Mouse (Mus musculus) embryonic fibroblast, embryonic 13.5 days (primary cell): Measurements from ENCODE around the gene Ajuba. TPM values are rescaled to one million over a fixed set of nuclear protein-coding genes. Genes with fewer than 3 reads are reported as not detected.

Source experiments
- H3K27ac ChIP-seq: 2 replicates; pipeline ENCODE4 v1.5.1; 2012; ENCODE audit warnings: low read length, control low read depth, inconsistent platforms; ENCODE audit not compliant: insufficient read depth
- H3K4me1 ChIP-seq: 2 replicates; pipeline ENCODE4 v1.6.1; 2011; ENCODE audit warnings: low read length; ENCODE audit not compliant: control insufficient read depth, insufficient read depth
- H3K4me3 ChIP-seq: 2 replicates; pipeline ENCODE4 v1.5.1; 2011; ENCODE audit warnings: mild to moderate bottlenecking, control low read depth, low read length; ENCODE audit not compliant: insufficient read depth
- CTCF ChIP-seq: IDR thresholded peaks from 2 replicates; pipeline ENCODE4 v1.5.1; 2011; ENCODE audit warnings: mild to moderate bottlenecking, control low read depth, low read length, moderate library complexity, borderline replicate concordance; ENCODE audit not compliant: insufficient read depth
- POLR2A ChIP-seq: IDR thresholded peaks from 2 replicates; pipeline ENCODE4 v1.6.1; 2011; ENCODE audit warnings: low read depth, mild to moderate bottlenecking, control low read depth, low read length, moderate library complexity
- polyA plus RNA-seq: library from polyadenylated mRNA; stranded (reverse); fragments of >200 nt; gene quantifications from 2 replicates; pipeline ENCODE4 v1.2.4, GENCODE M21; 2011; ENCODE audit warnings: low read depth; ENCODE audit not compliant: missing spikeins, insufficient read length

Ajuba gene
- polyA plus RNA-seq, 1 experiment: 39.4 TPM

DNA sequence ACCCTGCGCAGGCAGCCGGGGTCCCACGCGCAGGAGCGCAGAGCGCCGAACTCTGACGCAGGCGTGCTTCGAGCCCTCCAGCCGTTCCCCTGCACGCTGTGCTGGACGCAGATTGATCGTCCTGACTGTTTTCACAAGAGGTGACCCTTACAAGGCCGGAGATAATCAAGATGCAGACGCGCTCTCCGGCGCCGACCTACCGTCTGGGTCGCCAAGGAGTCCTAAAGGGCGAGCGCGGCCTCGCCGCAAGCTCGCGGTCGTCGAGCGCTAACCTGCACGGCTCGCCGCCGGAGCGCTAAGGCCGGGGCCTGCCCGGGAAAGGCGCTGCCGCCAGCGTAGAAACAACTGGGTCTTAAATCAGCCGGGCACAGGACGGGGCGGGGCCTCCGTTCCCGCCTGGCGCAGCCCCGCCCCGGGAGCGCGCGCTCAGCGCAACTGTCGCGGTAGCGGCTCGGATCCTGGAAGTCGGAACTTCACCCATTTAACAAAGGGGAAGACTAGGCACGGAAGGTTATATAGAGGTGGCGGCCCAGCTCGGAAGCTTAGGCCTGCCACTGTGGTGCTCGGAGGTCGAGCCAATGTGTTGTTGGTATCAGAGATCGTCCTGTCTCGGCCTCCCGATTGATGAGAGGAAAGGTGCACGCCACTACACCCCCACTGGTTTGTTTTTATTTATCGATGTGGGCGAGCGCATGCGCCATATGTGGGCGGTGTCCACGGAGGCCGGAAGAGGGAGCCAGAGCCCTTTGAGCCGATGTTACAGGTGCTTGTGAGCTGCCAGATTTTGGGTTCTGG lies 23.2 kb downstream of the Ajuba start, which contains the start of gene Haus4:
TSS of gene Haus4 (minus strand) at position 642 of the 795 bp plus-strand sequence.
- Histone ChIP-seq H3K4me1 (peaks cover 4% of the 10 kb centered on the region; the same call in 1 of the 2 replicates), H3K4me3 (peak within 1 kb of the TSS; percentile 57), H3K27ac (peak within 1 kb of the TSS; percentile 48)
- TF ChIP-seq CTCF (peak; percentile 55), POLR2A (peak; percentile 82)

DNA sequence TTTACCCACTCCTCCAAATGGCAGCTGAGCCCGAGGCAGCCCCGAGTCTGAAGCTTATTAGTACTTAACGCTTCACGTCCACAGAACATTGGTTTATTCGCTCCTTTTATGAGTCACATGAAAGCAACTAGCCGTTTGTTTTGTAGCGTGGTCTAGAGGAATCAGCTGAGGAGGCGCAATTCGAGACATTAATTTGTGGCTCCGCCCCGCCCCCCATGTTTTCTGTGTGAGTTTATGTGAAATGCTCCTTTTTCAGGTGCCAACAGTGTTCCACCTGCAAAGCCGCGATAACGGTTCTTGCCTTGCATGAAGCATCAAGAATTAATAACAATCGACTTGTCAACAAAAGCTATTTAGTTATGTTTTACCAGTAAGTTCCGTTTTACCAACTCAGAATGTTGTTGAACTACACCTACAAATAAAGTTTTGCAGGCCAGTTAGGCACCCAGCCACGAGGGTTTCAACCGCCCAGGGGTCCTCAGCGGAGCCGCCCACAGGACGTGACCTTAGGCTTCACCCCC lies 23.8 kb downstream of the Ajuba start:
- peak overlapping the region; percentile 57 for H3K4me3 ChIP-seq
- 0 out of 2 replicates have a peak overlapping the region, but pooled peaks have one; percentile 48 for H3K27ac ChIP-seq

DNA sequence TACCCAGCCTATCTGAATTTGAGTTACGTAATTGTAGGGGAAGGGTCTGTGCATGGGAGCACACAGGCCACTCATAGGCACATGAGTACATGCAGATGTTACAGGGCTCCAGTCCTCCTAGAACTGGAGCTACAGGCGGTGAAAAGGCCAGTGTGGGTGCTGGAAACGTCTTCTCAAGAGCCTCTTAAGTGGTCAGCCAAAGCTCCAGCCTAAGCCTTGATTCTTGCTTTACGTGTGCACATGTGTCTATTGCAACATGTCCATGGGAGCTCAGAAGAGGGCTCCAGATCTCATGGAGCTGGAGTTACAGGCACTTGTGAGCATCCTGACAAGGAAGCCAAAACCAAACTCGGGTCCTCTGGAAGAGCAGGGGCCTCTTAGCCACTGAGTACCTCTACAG lies 32.7 kb downstream of the Ajuba start:
- Histone ChIP-seq H3K4me3 (no peak overlapping the region), H3K27ac (no peak overlapping the region), H3K4me1 (no peaks in the 10 kb centered on the region)
- TF ChIP-seq POLR2A (no peak), CTCF (no peak)

More for the DNA sequence above, 23.8 kb downstream of the Ajuba start:
- H3K4me1 ChIP-seq: peaks cover 4% of the 10 kb centered on the region; the same call in 1 of the 2 replicates
- TF ChIP-seq CTCF: no peak
- TF ChIP-seq POLR2A: no peak

DNA sequence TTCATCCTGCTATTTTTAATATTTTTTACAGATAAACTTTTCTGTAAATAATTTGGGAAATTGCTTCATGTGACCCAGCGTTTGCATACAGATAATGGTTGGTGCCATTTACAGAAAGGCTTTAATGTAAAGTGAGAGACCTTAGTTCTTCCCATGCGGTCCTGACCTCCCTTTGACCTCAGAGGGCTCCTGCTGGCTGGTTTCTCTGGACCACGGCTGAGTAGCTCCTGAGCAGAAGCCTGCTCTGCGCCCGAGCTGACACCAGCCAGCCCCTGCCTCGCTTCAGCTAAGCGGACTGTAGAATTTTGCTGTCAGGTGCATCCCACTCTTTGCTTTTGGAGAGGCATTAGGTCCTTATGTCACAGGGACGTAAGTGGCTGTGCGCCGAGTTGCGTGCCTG lies 36.6 kb downstream of the Ajuba start:
- Histone ChIP-seq H3K4me3 (no peak overlapping the region), H3K27ac (no peak overlapping the region), H3K4me1 (no peaks in the 10 kb centered on the region)
- TF ChIP-seq CTCF: no peak
- no peak for TF ChIP-seq POLR2A

DNA sequence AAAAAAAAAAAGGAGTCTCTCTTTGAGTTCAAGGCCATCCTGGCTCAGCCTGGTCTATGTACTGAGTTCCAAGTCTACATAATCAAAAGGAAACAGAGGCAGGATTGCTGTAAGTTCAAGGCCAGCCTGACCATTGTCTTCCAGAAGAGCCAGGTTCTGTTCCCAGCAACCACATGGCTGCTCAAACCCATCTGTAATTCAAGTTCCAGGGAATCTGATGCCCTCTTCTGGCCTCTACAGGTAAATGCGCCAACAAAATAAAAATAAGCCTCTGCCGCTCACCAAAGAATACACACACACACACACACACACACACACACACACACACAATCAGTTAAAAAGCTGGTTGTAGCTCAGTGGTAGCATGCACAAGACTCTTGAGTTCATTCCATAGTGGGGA lies 38.8 kb downstream of the Ajuba start:
- no peak overlapping the region for H3K27ac ChIP-seq
- no peaks in the 10 kb centered on the region for H3K4me1 ChIP-seq
- H3K4me3 ChIP-seq: no peak overlapping the region
- TF ChIP-seq CTCF: no peak
- TF ChIP-seq POLR2A: no peak

DNA sequence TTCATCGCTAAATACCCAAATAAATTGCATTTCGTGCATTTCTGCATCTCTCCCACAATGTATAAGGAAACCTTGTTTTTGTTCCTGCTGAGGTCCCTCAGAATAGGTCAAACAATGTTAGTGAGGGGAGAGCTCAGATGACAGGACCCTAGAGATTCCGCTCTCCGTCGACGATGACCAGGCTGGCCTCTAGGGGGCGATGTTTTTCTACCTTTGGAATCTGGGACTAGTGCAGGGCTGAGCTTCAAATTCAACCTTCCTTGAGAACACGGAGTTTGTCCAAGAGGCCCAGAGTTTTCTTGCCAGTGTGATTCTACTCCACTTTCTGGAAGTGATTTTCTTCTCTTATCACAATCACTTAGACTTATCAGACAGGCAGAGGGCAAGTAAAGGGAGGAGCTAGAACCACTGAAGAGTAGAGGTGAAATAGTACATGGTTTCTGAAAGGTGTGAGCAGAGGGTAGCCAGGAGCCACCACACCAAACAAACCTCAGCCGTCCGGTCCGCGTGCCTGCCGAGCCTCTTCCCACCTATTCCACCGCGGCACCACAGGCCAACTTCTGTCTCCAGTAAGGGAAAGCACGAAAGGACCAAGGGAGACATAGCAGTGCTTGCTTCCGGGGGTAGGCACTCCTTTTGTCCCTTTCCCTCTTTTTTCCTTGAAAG lies 48.8 kb downstream of the Ajuba start:
- no peak for TF ChIP-seq POLR2A
- peak; percentile 54 for TF ChIP-seq CTCF
- H3K27ac ChIP-seq: no peak overlapping the region
- H3K4me3 ChIP-seq: no peak overlapping the region
- no peaks in the 10 kb centered on the region for H3K4me1 ChIP-seq

DNA sequence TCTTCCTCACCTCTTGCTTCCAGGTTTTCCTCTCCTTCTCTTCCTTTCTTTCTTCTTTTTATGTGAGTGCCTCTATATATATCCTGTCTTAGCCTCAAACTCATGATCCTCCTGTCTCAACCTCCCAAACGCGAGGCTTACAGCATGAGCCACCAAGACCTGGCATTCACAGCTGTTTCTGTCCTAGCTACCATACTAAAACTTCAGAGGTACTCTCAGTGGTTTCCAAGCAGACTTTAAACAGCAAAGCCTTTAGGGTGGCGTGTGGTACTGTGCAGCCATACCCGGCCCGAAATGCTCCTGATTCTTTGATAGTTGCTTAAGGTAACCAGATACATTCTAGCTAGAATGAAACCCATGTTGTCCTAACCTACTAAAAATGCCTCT lies 49.4 kb downstream of the Ajuba start:
- Histone ChIP-seq H3K4me3 (no peak overlapping the region), H3K27ac (no peak overlapping the region), H3K4me1 (no peaks in the 10 kb centered on the region)
- no peak for TF ChIP-seq POLR2A
- TF ChIP-seq CTCF: no peak

DNA sequence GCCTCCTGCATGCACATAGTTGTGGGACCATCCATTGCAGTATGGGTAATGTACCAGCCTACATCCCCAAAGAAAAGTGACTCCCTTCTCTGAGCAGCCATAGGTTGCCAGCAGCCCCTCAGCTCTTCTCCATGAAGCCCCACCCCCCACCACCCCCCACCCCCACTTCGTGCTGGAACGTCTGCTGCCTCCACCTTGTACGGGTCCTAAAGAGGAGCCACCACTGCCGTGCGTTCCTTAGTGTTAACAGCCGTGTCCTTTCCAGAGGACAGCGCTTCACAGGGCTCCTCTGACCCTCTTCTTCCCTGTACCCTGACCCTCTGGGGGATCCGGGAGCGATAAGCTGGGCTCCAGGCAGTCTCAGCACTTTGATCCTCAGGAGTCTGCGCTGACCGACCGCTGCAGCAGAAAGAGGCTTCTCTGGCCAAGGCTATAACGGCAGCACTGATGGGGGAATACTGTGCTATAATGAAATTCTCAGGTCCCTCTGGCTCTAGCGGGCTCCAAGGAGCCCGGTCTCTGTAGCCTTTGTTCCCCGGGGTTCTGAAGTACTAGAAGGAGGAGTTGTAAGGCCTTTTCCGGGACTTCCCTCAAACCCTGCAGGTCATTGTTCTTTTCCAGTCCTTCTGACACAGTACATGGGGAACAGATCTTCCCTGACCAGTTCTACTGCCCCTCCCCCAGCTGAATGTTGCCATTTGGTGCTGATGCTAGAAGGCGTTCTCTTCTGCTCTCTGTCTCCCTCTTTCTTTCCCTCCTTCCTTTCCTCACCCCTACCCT lies 49.9 kb downstream of the Ajuba start:
- Histone ChIP-seq H3K4me3 (peak overlapping the region; percentile 0; the same call in 1 of the 2 replicates), H3K27ac (no peak overlapping the region), H3K4me1 (no peaks in the 10 kb centered on the region)
- TF ChIP-seq CTCF (no peak), POLR2A (no peak)

DNA sequence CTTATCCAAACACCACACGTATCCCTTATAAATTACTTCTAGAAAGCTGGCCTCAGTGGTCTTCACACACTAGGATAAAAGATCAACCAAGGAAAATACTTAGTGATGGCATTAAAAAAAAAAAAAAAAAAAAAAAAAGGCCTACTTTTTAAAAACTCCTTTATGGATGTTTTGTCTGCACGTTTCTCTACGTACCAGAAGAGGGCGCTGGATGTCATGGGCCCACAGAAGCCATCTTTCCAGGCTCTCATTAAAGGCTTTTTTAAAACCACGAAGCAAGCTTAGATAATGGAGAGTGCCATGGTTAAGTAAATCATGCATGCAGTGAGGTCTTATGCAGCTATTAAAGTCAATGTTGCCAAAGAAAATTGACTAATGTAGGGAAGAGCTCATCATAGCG lies 53.8 kb downstream of the Ajuba start:
- TF ChIP-seq CTCF: no peak
- Histone ChIP-seq H3K4me1 (peaks cover under 1% of the 10 kb centered on the region; the same call in 1 of the 2 replicates), H3K27ac (no peak overlapping the region), H3K4me3 (no peak overlapping the region)

Other genes starting within 250 kb of the Ajuba start
- gene Oxa1l, start 216.7 kb downstream of the Ajuba start, polyA plus RNA-seq: 43.2 and 55.3 TPM in 2 replicates
- 6.9 and 7.0 TPM in 2 replicates for gene Slc7a7, start 159.8 kb downstream of the Ajuba start, polyA plus RNA-seq
- 138 and 143 TPM in 2 replicates for gene Mrpl52, start 150.6 kb downstream of the Ajuba start, polyA plus RNA-seq
- gene Mmp14, start 145.9 kb downstream of the Ajuba start, polyA plus RNA-seq: 618 and 779 TPM in 2 replicates
- gene Lrp10, start 113.4 kb downstream of the Ajuba start, polyA plus RNA-seq: 85.6 and 98.2 TPM in 2 replicates
- 0.94 TPM in 1 of 2 replicates, not detected in the other for gene Rem2, start 101.5 kb downstream of the Ajuba start, polyA plus RNA-seq
- 54.8 and 60.4 TPM in 2 replicates for gene Prmt5, start 60.0 kb downstream of the Ajuba start, polyA plus RNA-seq
- 21.4 and 33.1 TPM in 2 replicates for gene Haus4, start 22.9 kb downstream of the Ajuba start, polyA plus RNA-seq
- 3.6 and 4.8 TPM in 2 replicates for gene 4931414P19Rik, start 28.4 kb upstream of the Ajuba start, polyA plus RNA-seq
- gene Psmb5, start 40.5 kb upstream of the Ajuba start, polyA plus RNA-seq: 147 and 178 TPM in 2 replicates
- not detected in 2 replicates for gene Psmb11, start 43.9 kb upstream of the Ajuba start, polyA plus RNA-seq
- gene Gm17606, start 63.4 kb upstream of the Ajuba start, polyA plus RNA-seq: not detected in 2 replicates
- gene Cdh24, start 63.8 kb upstream of the Ajuba start, polyA plus RNA-seq: 3.4 and 5.3 TPM in 2 replicates
- 51.6 and 58.9 TPM in 2 replicates for gene 1700123O20Rik, start 108.7 kb upstream of the Ajuba start, polyA plus RNA-seq
- gene Acin1, start 109.4 kb upstream of the Ajuba start, polyA plus RNA-seq: 184 and 243 TPM in 2 replicates
- gene Gm29776, start 121.3 kb upstream of the Ajuba start, polyA plus RNA-seq: not detected in 2 replicates
- not detected in 2 replicates for gene Cebpe, start 134.6 kb upstream of the Ajuba start, polyA plus RNA-seq
- gene Slc7a8, start 204.4 kb upstream of the Ajuba start, polyA plus RNA-seq: 0.47 and 2.0 TPM in 2 replicates
- gene Rnf212b, start 236.6 kb upstream of the Ajuba start, polyA plus RNA-seq: not detected in 2 replicates